Comparison of ENCODE assay signal across 16 mouse cellular contexts in the genomic region with DNA sequence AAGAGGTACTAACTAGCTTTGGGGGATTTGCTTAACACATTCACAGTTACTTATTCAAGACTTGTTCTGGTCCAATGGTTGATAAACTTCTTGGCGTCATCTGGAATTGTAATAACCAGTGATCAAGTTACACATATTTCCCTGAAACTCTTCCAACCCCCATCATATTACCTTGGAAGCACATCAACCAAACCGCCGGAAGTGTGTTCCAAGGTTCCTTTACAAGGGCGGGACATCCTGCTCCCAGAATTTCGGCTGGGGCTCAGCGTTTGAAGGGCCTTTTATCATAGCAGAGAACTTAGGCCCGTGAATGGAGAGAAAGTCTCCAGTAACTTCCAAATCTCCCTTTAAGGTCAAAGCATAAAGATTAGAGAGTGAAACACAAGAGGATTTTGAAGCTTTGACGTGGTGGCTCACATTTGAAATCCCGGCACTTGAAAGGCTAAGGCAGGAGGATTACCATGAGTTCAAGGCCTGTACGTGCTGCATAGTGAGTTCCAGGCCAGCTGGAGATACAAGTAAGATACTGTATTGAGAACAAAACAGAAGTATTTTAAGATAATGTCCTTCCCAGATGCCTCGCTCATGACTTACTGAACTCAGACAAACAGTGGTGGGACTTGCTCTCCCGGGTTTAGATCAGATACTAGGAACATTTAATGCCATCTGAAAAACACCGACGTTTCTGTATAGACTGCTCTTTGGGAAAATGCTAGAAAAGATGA.
DNase-seq lines count a peak whose midpoint lies in the region; ATAC-seq and TF ChIP-seq lines count a peak whose summit lies in the region.
"Had no signal": no experiment of that assay in that cellular context is flagged by ENCODE, and none has a peak within 500 bp of the region (broad histone marks: within the 10 kb centered on the region; RNA-seq: fewer than 3 reads in every experiment).

No protein-coding gene starts in this region.

- peak; percentile 24 for DNase-seq in gastrocnemius, adult 18-20 months (ENCODE audit: low spot score)
- no peak for DNase-seq in gastrocnemius, postnatal 10 days
- DNase-seq in lung, embryonic 14.5 days = peak; percentile 57
- DNase-seq in lung, postnatal 4 days = no peak
- DNase-seq in right cerebral cortex, postnatal 4 days = no peak
- DNase-seq: adrenal gland, adult 2 months; cerebellum, postnatal 10 days; gastrocnemius, postnatal 14 days; kidney, adult 18-20 months; liver, embryonic 13.5 days had no signal

- H3K4me3 ChIP-seq in lung, embryonic 14.5 days (ENCODE audit: low read depth, low read length) = no peak overlapping the region
- H3K4me3 ChIP-seq in heart, embryonic 12.5 days = no peak overlapping the region
- no peak overlapping the region for H3K4me3 ChIP-seq in stomach, embryonic 15.5 days (replicated peaks)
- H3K4me3 ChIP-seq: forebrain, embryonic 13.5 days; liver, embryonic 13.5 days had no signal

- no peaks in the 10 kb centered on the region for H3K27me3 ChIP-seq in lung, embryonic 14.5 days (ENCODE audit: insufficient read depth, low read length)
- no peaks in the 10 kb centered on the region for H3K27me3 ChIP-seq in heart, embryonic 12.5 days (replicated peaks)
- no peaks in the 10 kb centered on the region for H3K27me3 ChIP-seq in stomach, embryonic 15.5 days (replicated peaks)
- H3K27me3 ChIP-seq: forebrain, embryonic 13.5 days had no signal

- H3K9me3 ChIP-seq in lung, embryonic 14.5 days (ENCODE audit: low read depth, low read length) = no peaks in the 10 kb centered on the region
- no peaks in the 10 kb centered on the region for H3K9me3 ChIP-seq in heart, embryonic 12.5 days (replicated peaks)
- H3K9me3 ChIP-seq in stomach, embryonic 15.5 days = no peaks in the 10 kb centered on the region
- H3K9me3 ChIP-seq: forebrain, embryonic 13.5 days; liver, embryonic 13.5 days had no signal

- H3K36me3 ChIP-seq in lung, embryonic 14.5 days (ENCODE audit: insufficient read depth) = no peaks in the 10 kb centered on the region
- H3K36me3 ChIP-seq in heart, embryonic 12.5 days = no peaks in the 10 kb centered on the region
- H3K36me3 ChIP-seq in stomach, embryonic 15.5 days = no peaks in the 10 kb centered on the region
- H3K36me3 ChIP-seq: liver, embryonic 13.5 days had no signal

- no peak for TF ChIP-seq CTCF in lung, embryonic 14.5 days (IDR thresholded peaks at IDR 0.05; ENCODE audit: low read depth)

- H3K4me1 ChIP-seq in lung, embryonic 14.5 days (ENCODE audit: insufficient read depth) = peaks cover 33% of the 10 kb centered on the region
- peaks cover 32% of the 10 kb centered on the region for H3K4me1 ChIP-seq in heart, embryonic 12.5 days (replicated peaks)
- H3K4me1 ChIP-seq in stomach, embryonic 15.5 days = peaks cover 21% of the 10 kb centered on the region

- no peak overlapping the region for H3K4me2 ChIP-seq in lung, embryonic 14.5 days
- H3K4me2 ChIP-seq in heart, embryonic 12.5 days = no peak overlapping the region
- H3K4me2 ChIP-seq in stomach, embryonic 15.5 days = no peak overlapping the region
- H3K4me2 ChIP-seq: forebrain, embryonic 13.5 days; hindbrain, embryonic 14.5 days; liver, embryonic 13.5 days had no signal

- peak overlapping the region; percentile 48; the same call in 1 of the 2 replicates for H3K27ac ChIP-seq in lung, embryonic 14.5 days (ENCODE audit: low read depth)
- H3K27ac ChIP-seq in heart, embryonic 12.5 days (ENCODE audit: poor library complexity, severe bottlenecking) = peak overlapping the region; percentile 33; the same call in 1 of the 2 replicates
- H3K27ac ChIP-seq in stomach, embryonic 15.5 days = peak overlapping the region; percentile 89
- H3K27ac ChIP-seq: forebrain, embryonic 13.5 days; hindbrain, embryonic 14.5 days; liver, embryonic 13.5 days had no signal

- H3K9ac ChIP-seq in lung, embryonic 14.5 days = no peak overlapping the region
- no peak overlapping the region for H3K9ac ChIP-seq in heart, embryonic 12.5 days
- H3K9ac ChIP-seq in stomach, embryonic 15.5 days = no peak overlapping the region
- H3K9ac ChIP-seq: forebrain, embryonic 13.5 days; hindbrain, embryonic 14.5 days; liver, embryonic 13.5 days had no signal

- WGBS in lung, embryonic 14.5 days = 67% methylated on average over 14 of the region's 14 CpGs
- WGBS in heart, embryonic 12.5 days = 61% methylated on average over 14 of the region's 14 CpGs
- WGBS in stomach, embryonic 15.5 days = 64% methylated on average over 14 of the region's 14 CpGs

- ATAC-seq in lung, embryonic 14.5 days (ENCODE audit: insufficient read depth) = no peak
- no peak for ATAC-seq in heart, embryonic 12.5 days (ENCODE audit: insufficient number of reproducible peaks, low FRiP score)
- no peak for ATAC-seq in stomach, embryonic 15.5 days (ENCODE audit: insufficient read depth, low FRiP score, low read depth)
- no peak for ATAC-seq in erythroid progenitor cell, adult 5-6 weeks (replicated peaks; ENCODE audit: low FRiP score, poor library complexity, severe bottlenecking)
- ATAC-seq: forebrain, embryonic 13.5 days; midbrain, embryonic 16.5 days had no signal

Comparison
In these comparisons a context has a peak if more than half of its experiments do, and no peak if none do; other contexts are left out.
1. DNase-seq: peak in gastrocnemius, adult 18-20 months (single experiment) and lung, embryonic 14.5 days (single experiment); none in gastrocnemius, postnatal 10 days (single experiment), lung, postnatal 4 days (0 of 2) and right cerebral cortex, postnatal 4 days (single experiment).
2. H3K27ac ChIP-seq: peak in every context shown above with its lines; median percentile 89 in stomach, embryonic 15.5 days; 48 in lung, embryonic 14.5 days; 33 in heart, embryonic 12.5 days.